Comparison of ENCODE assay signal across 9 mouse cellular contexts in the genomic region with DNA sequence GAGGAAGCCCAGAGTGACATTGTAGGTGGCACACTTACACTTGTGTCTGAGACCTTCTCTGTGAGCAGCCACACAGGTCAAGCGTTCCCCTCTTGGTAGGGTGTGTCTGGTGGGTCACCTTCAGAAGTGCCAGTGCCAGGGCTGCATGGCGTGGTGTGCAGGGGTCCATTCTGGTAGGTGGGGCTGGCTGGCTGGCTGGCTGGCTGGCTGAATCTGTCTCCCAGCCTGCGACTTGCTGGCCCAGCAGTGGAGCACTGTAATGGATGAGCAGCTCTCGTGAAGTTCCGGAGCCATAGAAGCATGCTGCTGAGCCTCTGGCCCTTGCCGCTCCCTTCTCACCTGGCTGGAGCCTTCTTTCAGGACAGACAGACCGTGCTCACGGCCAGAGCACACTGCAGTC. TPM values are rescaled to one million over a fixed set of nuclear protein-coding genes. Genes with fewer than 3 reads are reported as not detected.
A peak's percentile ranks its signal among the peaks of the same experiment; 100 is the strongest.
DNase-seq lines count a peak whose midpoint lies in the region; ATAC-seq and TF ChIP-seq lines count a peak whose summit lies in the region.
"Had no signal": no experiment of that assay in that cellular context is flagged by ENCODE, and none has a peak within 500 bp of the region (broad histone marks: within the 10 kb centered on the region; RNA-seq: fewer than 3 reads in every experiment).

No protein-coding gene starts in this region.

- H3K4me2 ChIP-seq in hindbrain, embryonic 15.5 days = peak overlapping the region; percentile 50
- H3K4me2 ChIP-seq in midbrain, embryonic 15.5 days = peak overlapping the region; percentile 40

- DNase-seq in kidney, adult 2 months = no peak
- DNase-seq in kidney, adult 9 months = no peak
- DNase-seq in embryonic facial prominence, embryonic 10.5 days (ENCODE audit: low spot score) = no peak
- no peak for DNase-seq in embryo, embryonic 10.5 days (ENCODE audit: low spot score)
- DNase-seq in urinary bladder, postnatal 25 days (ENCODE audit: low spot score) = no peak
- DNase-seq: cerebellum, adult 9-10 months had no signal

- no peak overlapping the region for H3K9ac ChIP-seq in hindbrain, embryonic 15.5 days
- no peak overlapping the region for H3K9ac ChIP-seq in midbrain, embryonic 15.5 days

- no peaks in the 10 kb centered on the region for H3K36me3 ChIP-seq in kidney, adult 2 months (ENCODE audit: control insufficient read depth, insufficient read depth, low read length)
- H3K36me3 ChIP-seq in embryonic facial prominence, embryonic 10.5 days (replicated peaks) = peaks cover 4% of the 10 kb centered on the region; the same call in 1 of the 2 replicates
- no peaks in the 10 kb centered on the region for H3K36me3 ChIP-seq in hindbrain, embryonic 15.5 days
- no peaks in the 10 kb centered on the region for H3K36me3 ChIP-seq in midbrain, embryonic 15.5 days (replicated peaks)

- WGBS in kidney, adult 2 months = 32% methylated on average over 8 of the region's 8 CpGs
- 80% methylated on average over 8 of the region's 8 CpGs for WGBS in embryonic facial prominence, embryonic 10.5 days
- 31% methylated on average over 8 of the region's 8 CpGs for WGBS in hindbrain, embryonic 15.5 days
- WGBS in midbrain, embryonic 15.5 days = 32% methylated on average over 8 of the region's 8 CpGs

- H3K9me3 ChIP-seq in embryonic facial prominence, embryonic 10.5 days = no peaks in the 10 kb centered on the region
- H3K9me3 ChIP-seq in hindbrain, embryonic 15.5 days = no peaks in the 10 kb centered on the region
- no peaks in the 10 kb centered on the region for H3K9me3 ChIP-seq in midbrain, embryonic 15.5 days

- TF ChIP-seq CTCF in kidney, adult 2 months (conservative IDR thresholded peaks at IDR 0.05; ENCODE audit: insufficient read depth, insufficient read length, low read depth, low read length) = no peak

- no peak for TF ChIP-seq POLR2A in kidney, adult 2 months (IDR thresholded peaks at IDR 0.05; ENCODE audit: low read depth, low read length)

- H3K27me3 ChIP-seq in kidney, adult 2 months (replicated peaks; ENCODE audit: control insufficient read depth, insufficient read depth, low read length) = no peaks in the 10 kb centered on the region
- H3K27me3 ChIP-seq in embryonic facial prominence, embryonic 10.5 days (replicated peaks; ENCODE audit: low read depth, poor library complexity, severe bottlenecking) = no peaks in the 10 kb centered on the region
- H3K27me3 ChIP-seq in hindbrain, embryonic 15.5 days = no peaks in the 10 kb centered on the region
- H3K27me3 ChIP-seq in midbrain, embryonic 15.5 days (replicated peaks) = no peaks in the 10 kb centered on the region

- no peak overlapping the region for H3K4me3 ChIP-seq in kidney, adult 2 months (ENCODE audit: insufficient read depth, low read depth, low read length)
- peak overlapping the region; percentile 33; the same call in 1 of the 2 replicates for H3K4me3 ChIP-seq in embryonic facial prominence, embryonic 10.5 days
- peak overlapping the region; percentile 20 for H3K4me3 ChIP-seq in hindbrain, embryonic 15.5 days
- H3K4me3 ChIP-seq in midbrain, embryonic 15.5 days = peak overlapping the region; percentile 12

- peaks cover 68% of the 10 kb centered on the region for H3K4me1 ChIP-seq in kidney, adult 2 months (ENCODE audit: control insufficient read depth, insufficient read depth, low read length)
- peaks cover 67% of the 10 kb centered on the region for H3K4me1 ChIP-seq in embryonic facial prominence, embryonic 10.5 days
- H3K4me1 ChIP-seq in hindbrain, embryonic 15.5 days (replicated peaks) = peaks cover 91% of the 10 kb centered on the region
- peaks cover 95% of the 10 kb centered on the region for H3K4me1 ChIP-seq in midbrain, embryonic 15.5 days

- peak; percentile 57 for ATAC-seq in hindbrain, embryonic 15.5 days (ENCODE audit: low FRiP score, low read depth)
- peak; percentile 43 for ATAC-seq in midbrain, embryonic 15.5 days (replicated peaks)
- ATAC-seq in frontal cortex, adult (ENCODE audit: low TSS enrichment) = no peak

- H3K27ac ChIP-seq in kidney, adult 2 months (ENCODE audit: insufficient read depth, low read depth, low read length) = peak overlapping the region; percentile 29
- peak overlapping the region; percentile 75 for H3K27ac ChIP-seq in embryonic facial prominence, embryonic 10.5 days (replicated peaks)
- H3K27ac ChIP-seq in hindbrain, embryonic 15.5 days (replicated peaks) = peak overlapping the region; percentile 82
- H3K27ac ChIP-seq in midbrain, embryonic 15.5 days = peak overlapping the region; percentile 80

RNA-seq across cellular contexts. Expression of gene Psap, which starts 7.8 kb away (rescaled TPM):
- 1,603 and 1,750 TPM in 2 replicates for polyA plus RNA-seq in kidney, adult 2 months (2012; rRNA removed)
- polyA plus RNA-seq in embryonic facial prominence, embryonic 10.5 days (2016; fragmentation: Nextera tagmentation; extraction: Ambion mirVana) = 47.1 and 49.0 TPM in 2 replicates
- polyA plus RNA-seq in hindbrain, embryonic 15.5 days (2015; fragmentation: Nextera tagmentation; extraction: Ambion mirVana) = 194 and 203 TPM in 2 replicates
- 169 and 192 TPM in 2 replicates for polyA plus RNA-seq in midbrain, embryonic 15.5 days (2015; fragmentation: Nextera tagmentation; extraction: Ambion mirVana)

Comparison
In these comparisons a context has a peak if more than half of its experiments do, and no peak if none do; other contexts are left out.
1. H3K27ac ChIP-seq: peak in every context shown above with its lines; median percentile 82 in hindbrain, embryonic 15.5 days; 80 in midbrain, embryonic 15.5 days; 75 in embryonic facial prominence, embryonic 10.5 days; 29 in kidney, adult 2 months.